Mouse (Mus musculus) heart, embryonic 11.5 days (tissue): ENCODE results near the gene Dnah3. TPM values are rescaled to one million over a fixed set of nuclear protein-coding genes. Genes with fewer than 3 reads are reported as not detected.

Experiments used
- ATAC-seq: fragments of 200-750 bp; cut with Nextera tagmentation; replicated peaks from 2 replicates; pipeline ENCODE4 v1.8.0; 2017; ENCODE audit warnings: moderate library complexity; ENCODE audit not compliant: insufficient number of reproducible peaks, low FRiP score, low TSS enrichment
- H3K27ac ChIP-seq: fragments of 300-500 bp; sonication (generic); 2 replicates; pipeline ENCODE4 v1.5.1; 2014; ENCODE audit warnings: mild to moderate bottlenecking, low read depth, low read length
- H3K27me3 ChIP-seq: fragments of 300-500 bp; sonication (generic); 2 replicates; pipeline ENCODE4 v1.6.1; 2014; ENCODE audit warnings: mild to moderate bottlenecking, low read length, mixed read lengths; ENCODE audit not compliant: control insufficient read depth, insufficient read depth
- H3K36me3 ChIP-seq: fragments of 300-500 bp; sonication (generic); 2 replicates; pipeline ENCODE4 v1.6.1; 2014; ENCODE audit warnings: mild to moderate bottlenecking, low read length, moderate library complexity, mixed read lengths; ENCODE audit not compliant: control insufficient read depth, insufficient read depth
- H3K4me1 ChIP-seq: fragments of 300-500 bp; sonication (generic); 2 replicates; pipeline ENCODE4 v1.6.1; 2014; ENCODE audit warnings: low read length; ENCODE audit not compliant: control insufficient read depth, insufficient read depth
- H3K4me2 ChIP-seq: fragments of 300-500 bp; sonication (generic); 2 replicates; pipeline ENCODE4 v1.6.1; 2014; ENCODE audit warnings: mild to moderate bottlenecking, moderate library complexity
- H3K4me3 ChIP-seq: fragments of 300-500 bp; sonication (generic); 2 replicates; pipeline ENCODE4 v1.5.1; 2014; ENCODE audit warnings: low read depth, low read length
- H3K9ac ChIP-seq: fragments of 300-500 bp; sonication (generic); 2 replicates; pipeline ENCODE4 v1.6.1; 2014; ENCODE audit warnings: mild to moderate bottlenecking, low read depth, low read length, moderate library complexity
- H3K9me3 ChIP-seq: fragments of 300-500 bp; sonication (generic); replicated peaks from 2 replicates; pipeline ENCODE4 v1.6.1; 2016; ENCODE audit warnings: low read length; ENCODE audit not compliant: control insufficient read depth
- WGBS: fragments of 180-500 bp; shearing (Covaris S2); extraction: QIAGEN DNeasy Blood & Tissue Kit; methylation state at CpG from one replicate; pipeline ENCODE4 v1.1.7; 2014; ENCODE audit not compliant: insufficient replicate concordance; 5-methylcytosine and 5-hydroxymethylcytosine counted together
- polyA plus RNA-seq: library from polyadenylated mRNA; unstranded; fragments of >200 nt; fragmentation: Nextera tagmentation; extraction: Ambion mirVana; gene quantifications from 2 replicates; pipeline ENCODE4 v1.2.1, GENCODE M21; 2014

The Dnah3 gene
- not detected in 2 replicates for polyA plus RNA-seq

- Histone ChIP-seq H3K9ac (no peak within 1 kb of the TSS), H3K27me3 (no peaks in the 10 kb centered on the region), H3K36me3 (no peaks in the 10 kb centered on the region), H3K4me2 (no peak within 1 kb of the TSS), H3K9me3 (no peaks in the 10 kb centered on the region), H3K27ac (no peak within 1 kb of the TSS), H3K4me3 (no peak within 1 kb of the TSS), H3K4me1 (no peaks in the 10 kb centered on the region)
- 77% methylated on average over 6 of the region's 6 CpGs for WGBS
- no peak for ATAC-seq
Measured at GRCm38 (mm10) chr7:120095180-120095579, at the start of gene Dnah3. Gene Dnah3, minus strand, starts transcription at chr7:120095280.

GRCm38 (mm10) chr7:120142743-120143142 is 47.7 kb upstream of the Dnah3 start:
- no peak overlapping the region for H3K9ac ChIP-seq
- 82% methylated on average over 1 of the region's 1 CpGs for WGBS
- no peak for ATAC-seq

GRCm38 (mm10) chr7:120128951-120129350 is 33.9 kb upstream of the Dnah3 start:
- WGBS: 67% methylated on average over 4 of the region's 4 CpGs
- Histone ChIP-seq H3K4me1 (no peaks in the 10 kb centered on the region), H3K27me3 (no peaks in the 10 kb centered on the region), H3K9ac (no peak overlapping the region), H3K36me3 (no peaks in the 10 kb centered on the region), H3K4me3 (no peak overlapping the region), H3K4me2 (no peak overlapping the region), H3K27ac (no peak overlapping the region), H3K9me3 (no peaks in the 10 kb centered on the region)
- no peak for ATAC-seq

More at GRCm38 (mm10) chr7:120142743-120143142, 47.7 kb upstream of the Dnah3 start:
- H3K27ac ChIP-seq: no peak overlapping the region
- no peaks in the 10 kb centered on the region for H3K36me3 ChIP-seq
- no peaks in the 10 kb centered on the region for H3K9me3 ChIP-seq
- no peaks in the 10 kb centered on the region for H3K4me1 ChIP-seq
- no peak overlapping the region for H3K4me3 ChIP-seq
- no peaks in the 10 kb centered on the region for H3K27me3 ChIP-seq
- no peak overlapping the region for H3K4me2 ChIP-seq

- Histone ChIP-seq H3K9ac (no peak overlapping the region), H3K27ac (no peak overlapping the region), H3K4me3 (no peak overlapping the region), H3K4me1 (no peaks in the 10 kb centered on the region), H3K36me3 (no peaks in the 10 kb centered on the region), H3K9me3 (no peaks in the 10 kb centered on the region), H3K27me3 (no peaks in the 10 kb centered on the region), H3K4me2 (no peak overlapping the region)
- WGBS: 37% methylated on average over 4 of the region's 4 CpGs
- ATAC-seq: no peak
Measured at GRCm38 (mm10) chr7:120127686-120128059, 32.6 kb upstream of the Dnah3 start.

- 24% methylated on average over 5 of the region's 5 CpGs for WGBS
- no peaks in the 10 kb centered on the region for H3K36me3 ChIP-seq
- H3K4me2 ChIP-seq: no peak overlapping the region
- H3K9ac ChIP-seq: no peak overlapping the region
- ATAC-seq: no peak
- H3K27ac ChIP-seq: no peak overlapping the region
- H3K4me3 ChIP-seq: no peak overlapping the region
- no peaks in the 10 kb centered on the region for H3K4me1 ChIP-seq
- H3K9me3 ChIP-seq: no peaks in the 10 kb centered on the region
- no peaks in the 10 kb centered on the region for H3K27me3 ChIP-seq
Measured at GRCm38 (mm10) chr7:120126976-120127685, 32.1 kb upstream of the Dnah3 start.

- H3K4me3 ChIP-seq: no peak overlapping the region
- no peak overlapping the region for H3K4me2 ChIP-seq
- H3K4me1 ChIP-seq: no peaks in the 10 kb centered on the region
- ATAC-seq: peak; percentile 69; the same call in 1 of the 2 replicates
- H3K27ac ChIP-seq: no peak overlapping the region
- H3K36me3 ChIP-seq: no peaks in the 10 kb centered on the region; the same call in 1 of the 2 replicates
- no peaks in the 10 kb centered on the region for H3K9me3 ChIP-seq
- no peaks in the 10 kb centered on the region for H3K27me3 ChIP-seq
- 0% methylated on average over 3 of the region's 3 CpGs for WGBS
- H3K9ac ChIP-seq: no peak overlapping the region
Measured at GRCm38 (mm10) chr7:120124844-120125243, 29.8 kb upstream of the Dnah3 start.

- Histone ChIP-seq H3K4me3 (no peak overlapping the region), H3K27ac (no peak overlapping the region), H3K4me2 (no peak overlapping the region), H3K36me3 (no peaks in the 10 kb centered on the region; the same call in 1 of the 2 replicates), H3K27me3 (no peaks in the 10 kb centered on the region), H3K4me1 (no peaks in the 10 kb centered on the region), H3K9me3 (no peaks in the 10 kb centered on the region), H3K9ac (no peak overlapping the region)
- ATAC-seq: no peak
- WGBS: 84% methylated on average over 4 of the region's 4 CpGs
Measured at GRCm38 (mm10) chr7:120123776-120124175, 28.7 kb upstream of the Dnah3 start.

- no peak overlapping the region for H3K4me3 ChIP-seq
- H3K27ac ChIP-seq: no peak overlapping the region
- no peak overlapping the region for H3K9ac ChIP-seq
- WGBS: 42% methylated on average over 6 of the region's 6 CpGs
- no peaks in the 10 kb centered on the region; the same call in 1 of the 2 replicates for H3K36me3 ChIP-seq
- H3K4me2 ChIP-seq: no peak overlapping the region
- no peaks in the 10 kb centered on the region for H3K27me3 ChIP-seq
- H3K4me1 ChIP-seq: no peaks in the 10 kb centered on the region
- ATAC-seq: no peak
- no peaks in the 10 kb centered on the region for H3K9me3 ChIP-seq
Measured at GRCm38 (mm10) chr7:120117529-120117928, 22.4 kb upstream of the Dnah3 start.

- Histone ChIP-seq H3K36me3 (no peaks in the 10 kb centered on the region; the same call in 1 of the 2 replicates), H3K27ac (no peak overlapping the region), H3K4me2 (no peak overlapping the region), H3K9ac (no peak overlapping the region), H3K27me3 (no peaks in the 10 kb centered on the region), H3K4me3 (no peak overlapping the region), H3K4me1 (no peaks in the 10 kb centered on the region), H3K9me3 (no peaks in the 10 kb centered on the region)
- ATAC-seq: no peak
- 84% methylated on average over 5 of the region's 5 CpGs for WGBS
Measured at GRCm38 (mm10) chr7:120116976-120117375, 21.9 kb upstream of the Dnah3 start.
